Mouse (Mus musculus): ENCODE measurements around the gene Gm17949. TPM values are rescaled to one million over a fixed set of nuclear protein-coding genes. Genes with fewer than 3 reads are reported as not detected.

The Gm17949 gene
- polyA plus RNA-seq, 1 experiment from 2014 or later: 0.22 TPM

DNA sequence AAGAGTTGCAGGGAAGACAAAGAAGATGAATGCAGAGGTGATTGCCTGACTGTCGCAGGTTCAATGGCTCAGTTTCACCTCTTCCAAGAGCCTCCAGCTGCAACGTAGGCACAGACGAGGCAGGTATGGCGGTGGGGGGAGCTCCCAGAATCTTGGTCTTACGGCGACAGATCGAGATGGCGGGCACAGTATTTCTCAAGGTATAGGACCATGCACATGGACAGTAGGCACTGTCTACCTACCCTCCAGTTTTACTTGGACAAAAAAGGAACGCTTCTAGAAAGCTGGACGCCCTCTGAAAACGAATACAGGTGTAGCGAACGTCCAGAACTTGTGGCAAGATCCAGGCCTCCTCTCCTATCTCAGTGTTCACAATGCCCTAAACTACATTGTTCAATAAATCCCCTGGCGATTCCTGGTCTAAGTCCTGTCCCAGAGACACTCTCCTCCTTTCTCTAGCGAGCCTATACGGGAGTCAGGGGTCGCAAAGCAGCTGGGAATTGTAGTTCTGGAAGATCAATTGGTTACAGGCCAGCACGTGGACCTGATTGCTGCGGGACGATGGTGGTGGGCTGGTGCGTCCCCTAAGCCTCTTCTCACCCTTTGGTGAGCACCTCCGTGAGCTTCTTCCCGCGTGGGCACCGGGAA lies 21.7 kb upstream of the Gm17949 start:
- Histone ChIP-seq H3K27ac (ENCODE audit: low read depth, low read length) (peak overlapping the region; percentile 35; the same call in 1 of the 2 replicates), H3K4me1 (replicated peaks; ENCODE audit: control insufficient read depth, insufficient read depth, low read length) (no peaks in the 10 kb centered on the region), H3K4me2 (replicated peaks; ENCODE audit: low read depth) (peak overlapping the region; percentile 86), H3K9ac (ENCODE audit: low read depth, low read length) (peak overlapping the region; percentile 45), H3K36me3 (ENCODE audit: control insufficient read depth, insufficient read depth) (peaks cover 26% of the 10 kb centered on the region), H3K4me3 (ENCODE audit: low read depth, low read length) (peak overlapping the region; percentile 86), H3K27me3 (replicated peaks; ENCODE audit: control insufficient read depth, insufficient read depth, low read length) (no peaks in the 10 kb centered on the region), H3K9me3 (ENCODE audit: control insufficient read depth) (no peaks in the 10 kb centered on the region)
- ATAC-seq: peak; percentile 91
- 3% methylated on average over 25 of the region's 25 CpGs for WGBS
- TF ChIP-seq CTCF (IDR thresholded peaks at IDR 0.05; ENCODE audit: low read depth): no peak

DNA sequence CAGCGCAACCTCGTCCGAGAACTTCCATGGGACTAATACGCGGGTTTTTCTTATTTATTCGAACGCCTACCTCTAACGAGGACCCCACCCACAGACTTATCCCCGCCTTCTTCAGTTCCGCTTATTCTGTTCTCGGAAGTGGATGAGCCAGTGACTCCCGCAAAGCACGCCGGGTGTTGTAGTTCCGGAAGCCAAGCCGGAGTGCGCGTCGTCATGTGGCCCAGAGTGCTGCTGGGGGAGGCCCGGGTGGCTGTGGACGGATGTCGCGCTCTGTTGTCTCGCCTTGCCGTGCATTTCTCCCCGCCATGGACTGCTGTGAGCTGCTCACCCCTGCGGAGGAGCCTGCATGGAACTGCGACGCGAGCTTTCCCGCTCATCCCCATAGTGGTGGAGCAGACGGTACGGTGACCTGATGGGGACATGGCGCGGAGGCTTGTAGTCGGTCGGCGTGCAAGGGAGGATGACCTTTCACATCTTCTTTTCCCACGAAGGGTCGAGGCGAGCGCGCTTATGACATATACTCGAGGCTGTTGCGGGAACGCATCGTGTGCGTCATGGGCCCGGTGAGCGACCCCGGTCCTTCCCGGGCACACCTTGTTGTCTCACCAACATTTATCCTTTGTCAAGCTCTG lies 21.0 kb upstream of the Gm17949 start, which contains the start of gene Clpp:
Gene Clpp, plus strand, starts transcription at position 191 of the 632 bp plus-strand sequence.
- TF ChIP-seq CTCF (IDR thresholded peaks at IDR 0.05; ENCODE audit: low read depth): no peak
- Histone ChIP-seq H3K4me2 (replicated peaks; ENCODE audit: low read depth) (peak within 1 kb of the TSS; percentile 86), H3K4me3 (ENCODE audit: low read depth, low read length) (peak within 1 kb of the TSS; percentile 86), H3K27me3 (replicated peaks; ENCODE audit: control insufficient read depth, insufficient read depth, low read length) (no peaks in the 10 kb centered on the region), H3K4me1 (replicated peaks; ENCODE audit: control insufficient read depth, insufficient read depth, low read length) (no peaks in the 10 kb centered on the region), H3K36me3 (ENCODE audit: control insufficient read depth, insufficient read depth) (peaks cover 30% of the 10 kb centered on the region), H3K27ac (ENCODE audit: low read depth, low read length) (peak within 1 kb of the TSS; percentile 35; the same call in 1 of the 2 replicates), H3K9me3 (ENCODE audit: control insufficient read depth) (no peaks in the 10 kb centered on the region), H3K9ac (ENCODE audit: low read depth, low read length) (peak within 1 kb of the TSS; percentile 73)
- WGBS: under 1% methylated on average over 52 of the region's 52 CpGs
- peak; percentile 97 for ATAC-seq

DNA sequence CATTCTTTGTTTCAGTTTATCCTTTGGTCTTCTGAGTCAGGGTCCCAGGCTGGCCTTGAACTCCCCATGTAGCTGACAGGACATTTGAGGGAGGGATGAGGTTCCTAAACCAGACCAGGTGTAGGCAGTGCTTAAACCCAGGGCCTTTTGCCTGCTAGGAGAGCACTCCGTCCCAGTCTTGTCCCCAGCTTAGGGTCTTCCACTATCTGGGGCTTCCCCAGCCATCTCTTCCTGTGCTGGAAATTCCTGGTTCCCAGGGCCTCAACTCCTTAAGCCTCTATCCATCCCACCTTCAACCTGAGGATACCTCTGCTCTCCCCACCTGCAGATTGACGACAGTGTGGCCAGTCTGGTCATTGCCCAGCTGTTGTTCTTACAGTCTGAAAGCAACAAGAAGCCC lies 20.3 kb upstream of the Gm17949 start:
- Histone ChIP-seq H3K27ac (ENCODE audit: low read depth, low read length) (no peak overlapping the region), H3K27me3 (replicated peaks; ENCODE audit: control insufficient read depth, insufficient read depth, low read length) (no peaks in the 10 kb centered on the region), H3K4me2 (replicated peaks; ENCODE audit: low read depth) (peak overlapping the region; percentile 86), H3K4me3 (ENCODE audit: low read depth, low read length) (peak overlapping the region; percentile 86), H3K9me3 (ENCODE audit: control insufficient read depth) (no peaks in the 10 kb centered on the region), H3K4me1 (replicated peaks; ENCODE audit: control insufficient read depth, insufficient read depth, low read length) (no peaks in the 10 kb centered on the region), H3K36me3 (ENCODE audit: control insufficient read depth, insufficient read depth) (peaks cover 36% of the 10 kb centered on the region), H3K9ac (ENCODE audit: low read depth, low read length) (no peak overlapping the region)
- TF ChIP-seq CTCF (IDR thresholded peaks at IDR 0.05; ENCODE audit: low read depth): no peak
- no peak for ATAC-seq
- WGBS: 70% methylated on average over 2 of the region's 2 CpGs

DNA sequence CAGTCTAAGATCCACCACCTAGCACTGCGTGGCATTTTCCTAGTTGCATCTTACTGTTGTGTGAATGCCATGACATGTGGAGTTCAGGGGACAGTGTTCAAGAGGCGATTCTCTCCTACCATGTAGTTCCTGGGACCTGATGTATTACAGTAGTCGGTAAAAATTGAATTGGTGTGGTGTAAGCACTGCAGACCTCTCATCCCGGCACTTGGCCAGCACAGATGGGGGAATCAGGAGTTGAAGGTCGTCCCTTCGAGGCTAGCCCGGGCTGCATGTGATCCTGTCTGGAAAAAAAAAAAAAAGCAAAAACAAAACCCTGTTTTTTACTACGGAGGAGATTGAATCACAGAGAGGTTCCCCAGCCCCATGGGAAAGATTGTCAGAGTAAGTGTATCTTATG lies 16.2 kb upstream of the Gm17949 start:
- Histone ChIP-seq H3K4me3 (ENCODE audit: low read depth, low read length) (no peak overlapping the region), H3K4me2 (replicated peaks; ENCODE audit: low read depth) (no peak overlapping the region), H3K4me1 (replicated peaks; ENCODE audit: control insufficient read depth, insufficient read depth, low read length) (0 out of 2 replicates have a peak, but pooled peaks cover 3% of the 10 kb centered on the region), H3K27ac (ENCODE audit: low read depth, low read length) (no peak overlapping the region), H3K9me3 (ENCODE audit: control insufficient read depth) (no peaks in the 10 kb centered on the region), H3K36me3 (ENCODE audit: control insufficient read depth, insufficient read depth) (peaks cover 50% of the 10 kb centered on the region), H3K27me3 (replicated peaks; ENCODE audit: control insufficient read depth, insufficient read depth, low read length) (no peaks in the 10 kb centered on the region), H3K9ac (ENCODE audit: low read depth, low read length) (no peak overlapping the region)
- TF ChIP-seq CTCF (IDR thresholded peaks at IDR 0.05; ENCODE audit: low read depth): no peak
- no peak for ATAC-seq
- WGBS: 86% methylated on average over 8 of the region's 8 CpGs

DNA sequence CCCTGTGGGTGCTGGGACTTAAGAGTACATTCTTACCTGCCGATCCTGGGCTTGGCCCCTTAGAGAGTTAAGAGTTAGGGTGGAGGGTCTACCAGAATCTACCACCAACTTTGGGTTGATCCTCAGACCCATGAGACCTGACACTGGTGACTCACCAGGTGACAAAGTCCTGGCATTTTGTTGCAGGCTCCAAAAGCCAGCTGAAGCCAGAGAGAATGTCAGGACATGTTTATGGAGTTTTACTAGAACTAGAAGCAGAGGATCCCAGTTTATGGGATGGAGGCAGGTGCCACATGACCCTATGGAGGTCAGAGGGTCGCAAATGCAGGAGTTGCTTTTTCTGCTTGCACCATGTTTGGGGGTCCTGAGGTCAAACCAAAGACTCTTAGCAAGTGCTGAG lies 14.8 kb upstream of the Gm17949 start:
- 0 out of 2 replicates have a peak, but pooled peaks cover 3% of the 10 kb centered on the region for H3K4me1 ChIP-seq (replicated peaks; ENCODE audit: control insufficient read depth, insufficient read depth, low read length)
- H3K9me3 ChIP-seq (ENCODE audit: control insufficient read depth): no peaks in the 10 kb centered on the region
- H3K9ac ChIP-seq (ENCODE audit: low read depth, low read length): no peak overlapping the region
- no peak overlapping the region for H3K27ac ChIP-seq (ENCODE audit: low read depth, low read length)
- WGBS: 66% methylated on average over 2 of the region's 2 CpGs
- H3K4me2 ChIP-seq (replicated peaks; ENCODE audit: low read depth): no peak overlapping the region
- TF ChIP-seq CTCF (IDR thresholded peaks at IDR 0.05; ENCODE audit: low read depth): no peak
- no peak overlapping the region for H3K4me3 ChIP-seq (ENCODE audit: low read depth, low read length)
- H3K36me3 ChIP-seq (ENCODE audit: control insufficient read depth, insufficient read depth): peaks cover 50% of the 10 kb centered on the region
- H3K27me3 ChIP-seq (replicated peaks; ENCODE audit: control insufficient read depth, insufficient read depth, low read length): no peaks in the 10 kb centered on the region
- ATAC-seq: no peak

DNA sequence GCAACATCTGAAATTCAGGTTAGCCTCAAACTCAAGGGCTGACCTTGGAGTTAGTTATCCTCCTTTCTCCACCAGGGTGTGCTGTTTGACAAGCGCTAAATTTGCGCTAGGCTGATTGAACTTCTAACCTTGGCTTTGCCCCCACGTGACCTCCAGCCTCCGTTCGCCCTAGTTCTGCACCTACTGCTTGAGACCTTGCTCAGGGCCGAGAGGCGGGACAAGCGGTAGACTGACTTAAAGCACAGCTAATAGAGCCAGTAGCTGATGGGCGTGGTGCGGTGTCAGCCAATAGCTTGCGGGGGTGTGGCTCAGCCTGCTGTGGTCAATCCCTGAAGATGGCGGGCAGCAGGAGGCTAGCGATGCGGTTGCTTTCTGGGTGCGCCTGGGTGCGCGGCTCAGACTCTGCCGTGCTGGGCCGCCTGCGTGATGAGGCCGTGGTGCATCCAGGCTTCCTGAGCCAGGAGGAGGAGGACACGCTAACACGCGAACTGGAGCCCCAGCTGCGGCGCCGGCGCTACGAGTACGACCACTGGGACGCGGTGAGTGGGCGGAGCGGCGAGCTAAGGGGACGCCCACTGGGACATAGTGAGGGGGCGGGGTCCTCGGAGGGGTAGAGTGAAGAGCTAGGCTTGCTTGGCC lies 14.1 kb upstream of the Gm17949 start, which contains the start of gene Alkbh7:
Gene Alkbh7, plus strand, starts transcription at position 311 of the 639 bp plus-strand sequence.
- peak within 1 kb of the TSS; percentile 37 for H3K9ac ChIP-seq (ENCODE audit: low read depth, low read length)
- H3K9me3 ChIP-seq (ENCODE audit: control insufficient read depth): no peaks in the 10 kb centered on the region
- peak; percentile 100 for ATAC-seq
- H3K27me3 ChIP-seq (replicated peaks; ENCODE audit: control insufficient read depth, insufficient read depth, low read length): no peaks in the 10 kb centered on the region
- peaks cover 49% of the 10 kb centered on the region for H3K36me3 ChIP-seq (ENCODE audit: control insufficient read depth, insufficient read depth)
- whole genome bisulfite sequencing: under 1% methylated on average over 38 of the region's 38 CpGs
- H3K4me1 ChIP-seq (replicated peaks; ENCODE audit: control insufficient read depth, insufficient read depth, low read length): 0 out of 2 replicates have a peak, but pooled peaks cover 3% of the 10 kb centered on the region
- peak within 1 kb of the TSS; percentile 41; the same call in 1 of the 2 replicates for H3K27ac ChIP-seq (ENCODE audit: low read depth, low read length)
- H3K4me2 ChIP-seq (replicated peaks; ENCODE audit: low read depth): peak within 1 kb of the TSS; percentile 82
- peak; percentile 97 for TF ChIP-seq CTCF (IDR thresholded peaks at IDR 0.05; ENCODE audit: low read depth)
- H3K4me3 ChIP-seq (ENCODE audit: low read depth, low read length): peak within 1 kb of the TSS; percentile 88
